Mouse (Mus musculus) lung, postnatal 0 days (tissue): ENCODE measurements around the gene Fam240a. TPM values are rescaled to one million over a fixed set of nuclear protein-coding genes. Genes with fewer than 3 reads are reported as not detected.

Experiments
- ATAC-seq: fragments of 200-750 bp; cut with Nextera tagmentation; 2 replicates; pipeline ENCODE4 v1.8.0; 2017; ENCODE audit warnings: moderate library complexity
- DNase-seq: peaks from one replicate; pipeline ENCODE4 v3.0.0-alpha.2; 2016; ENCODE audit warnings: low spot score
- H3K27ac ChIP-seq: fragments of 300-500 bp; sonication (generic); 2 replicates; pipeline ENCODE4 v1.5.1; 2014; ENCODE audit warnings: antibody characterized with exemption, mild to moderate bottlenecking, low read length, mixed read lengths
- H3K27me3 ChIP-seq: fragments of 300-500 bp; sonication (generic); replicated peaks from 2 replicates; pipeline ENCODE4 v1.6.1; 2014; ENCODE audit warnings: low read length, mixed read lengths; ENCODE audit not compliant: insufficient read depth
- H3K36me3 ChIP-seq: fragments of 300-500 bp; sonication (generic); 2 replicates; pipeline ENCODE4 v1.6.1; 2014; ENCODE audit warnings: low read length, mixed read lengths; ENCODE audit not compliant: insufficient read depth
- H3K4me1 ChIP-seq: fragments of 300-500 bp; sonication (generic); 2 replicates; pipeline ENCODE4 v1.6.1; 2014; ENCODE audit warnings: antibody characterized with exemption, low read depth, low read length, mixed read lengths; ENCODE audit not compliant: insufficient read depth
- H3K4me2 ChIP-seq: fragments of 300-500 bp; sonication (generic); replicated peaks from 2 replicates; pipeline ENCODE4 v1.6.1; 2014; ENCODE audit warnings: low read depth, mild to moderate bottlenecking, low read length, moderate library complexity, mixed read lengths
- H3K4me3 ChIP-seq: fragments of 300-500 bp; sonication (generic); 2 replicates; pipeline ENCODE4 v1.5.1; 2014; ENCODE audit warnings: low read depth, low read length
- H3K9ac ChIP-seq: fragments of 300-500 bp; sonication (generic); replicated peaks from 2 replicates; pipeline ENCODE4 v1.6.1; 2014; ENCODE audit warnings: low read depth, mild to moderate bottlenecking
- H3K9me3 ChIP-seq: fragments of 300-500 bp; sonication (generic); 2 replicates; pipeline ENCODE4 v1.6.1; 2016; ENCODE audit warnings: low read length, mixed read lengths
- CTCF ChIP-seq: IDR thresholded peaks from 2 replicates; pipeline ENCODE4 v1.5.1; 2016; ENCODE audit warnings: antibody characterized with exemption, mild to moderate bottlenecking
- EP300 ChIP-seq: IDR thresholded peaks from 2 replicates; pipeline ENCODE4 v1.6.1; 2016; ENCODE audit warnings: antibody characterized with exemption, mild to moderate bottlenecking, control low read depth
- WGBS: fragments of 180-500 bp; shearing (Covaris S2); extraction: QIAGEN DNeasy Blood & Tissue Kit; methylation state at CpG from one replicate; pipeline ENCODE4 v1.1.7; 2014; 5-methylcytosine and 5-hydroxymethylcytosine counted together
- polyA plus RNA-seq: library from polyadenylated mRNA; unstranded; fragments of >200 nt; fragmentation: Nextera tagmentation; extraction: Ambion mirVana; gene quantifications from 2 replicates; pipeline ENCODE4 v1.2.1, GENCODE M21; 2015

The Fam240a gene
- polyA plus RNA-seq, 1 experiment from 2014 or later, result not detected

DNA sequence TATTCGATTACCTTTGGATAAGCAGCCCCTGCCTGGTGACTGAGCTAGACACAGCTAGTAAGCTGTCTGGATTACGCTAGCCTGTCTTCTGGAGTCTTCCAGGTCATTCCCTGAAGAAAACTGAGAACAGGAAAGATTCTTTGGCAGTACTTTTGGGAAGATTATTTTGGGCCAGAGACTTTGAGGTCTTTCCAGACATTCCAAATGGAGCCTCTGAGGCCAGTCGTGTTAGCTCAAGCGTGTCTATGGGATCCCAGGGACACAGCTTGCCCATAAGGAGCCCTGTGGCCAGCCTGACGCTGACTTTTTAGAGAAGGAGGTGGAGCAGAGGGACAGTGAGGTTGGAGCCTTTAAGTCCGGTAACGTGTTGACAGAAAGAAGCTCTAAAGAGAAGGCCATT, 19.3 kb upstream of the Fam240a start:
- H3K4me3 ChIP-seq, result no peak overlapping the region
- no peaks in the 10 kb centered on the region for H3K9me3 ChIP-seq
- ATAC-seq, result no peak
- DNase-seq, result no peak
- H3K9ac ChIP-seq, result no peak overlapping the region
- 68% methylated on average over 7 of the region's 7 CpGs for WGBS
- no peak overlapping the region for H3K27ac ChIP-seq
- no peaks in the 10 kb centered on the region for H3K27me3 ChIP-seq
- H3K4me2 ChIP-seq, result no peak overlapping the region
- no peaks in the 10 kb centered on the region for H3K4me1 ChIP-seq
- TF ChIP-seq EP300, result no peak
- no peak for TF ChIP-seq CTCF
- no peaks in the 10 kb centered on the region for H3K36me3 ChIP-seq

- TF ChIP-seq EP300, result no peak
- no peak for TF ChIP-seq CTCF
- DNase-seq, result no peak
- 79% methylated on average over 12 of the region's 12 CpGs for WGBS
- Histone ChIP-seq H3K27ac (no peak overlapping the region), H3K4me3 (no peak overlapping the region), H3K36me3 (no peaks in the 10 kb centered on the region), H3K4me1 (no peaks in the 10 kb centered on the region), H3K27me3 (no peaks in the 10 kb centered on the region), H3K9me3 (no peaks in the 10 kb centered on the region), H3K9ac (no peak overlapping the region), H3K4me2 (no peak overlapping the region)
- ATAC-seq, result no peak
Observed at GRCm38 (mm10) chr9:110933850-110934437, 17.3 kb upstream of the Fam240a start.

GRCm38 (mm10) chr9:110931573-110931972, 14.9 kb upstream of the Fam240a start:
- no peak overlapping the region for H3K4me3 ChIP-seq
- no peak overlapping the region for H3K4me2 ChIP-seq
- no peaks in the 10 kb centered on the region for H3K27me3 ChIP-seq
- DNase-seq (no peak), ATAC-seq (no peak)
- 67% methylated on average over 6 of the region's 6 CpGs for WGBS
- TF ChIP-seq EP300 (no peak), CTCF (no peak)
- no peak overlapping the region for H3K27ac ChIP-seq
- H3K9me3 ChIP-seq, result no peaks in the 10 kb centered on the region
- no peaks in the 10 kb centered on the region for H3K4me1 ChIP-seq
- H3K9ac ChIP-seq, result no peak overlapping the region
- no peaks in the 10 kb centered on the region for H3K36me3 ChIP-seq

- TF ChIP-seq EP300 (no peak), CTCF (peak; percentile 95)
Observed at GRCm38 (mm10) chr9:110922759-110923158, 6.1 kb upstream of the Fam240a start.

DNA sequence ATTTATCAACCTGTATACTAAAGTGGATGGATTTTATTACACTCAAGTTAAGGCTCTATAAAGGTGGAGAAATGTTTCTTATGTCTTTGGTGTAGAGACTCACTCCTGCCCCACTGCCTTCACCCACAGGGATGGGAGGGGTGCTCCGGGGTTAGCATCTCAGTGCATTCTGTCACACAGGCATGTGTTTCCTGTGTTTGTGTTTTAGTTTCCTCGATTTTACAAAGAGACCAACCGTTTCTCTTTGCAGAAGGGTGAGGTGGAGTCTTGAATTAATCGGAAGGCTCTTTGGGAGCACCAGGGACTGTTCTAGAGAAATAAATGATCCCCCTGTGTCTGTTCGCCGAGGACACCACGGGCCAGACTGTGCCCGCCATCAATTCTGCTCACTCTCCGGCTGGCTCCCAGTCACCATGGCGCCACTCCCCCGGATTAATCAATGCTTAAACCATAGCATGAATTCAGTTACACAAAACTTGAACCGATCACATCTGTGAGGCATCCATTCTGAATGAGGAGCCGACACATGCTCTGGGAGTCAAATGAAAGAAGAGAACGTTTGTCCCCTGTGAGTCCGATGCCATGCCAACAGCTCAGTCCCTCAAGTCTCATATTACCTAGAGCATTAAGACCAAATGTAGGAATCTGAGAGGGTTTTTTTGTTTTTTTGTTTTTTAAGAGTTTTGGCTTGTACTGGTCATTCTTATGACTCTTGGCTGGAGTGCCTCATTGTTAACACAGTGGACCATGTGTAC, 4.2 kb upstream of the Fam240a start:
- no peaks in the 10 kb centered on the region for H3K27me3 ChIP-seq
- TF ChIP-seq CTCF (no peak), EP300 (0 out of 2 replicates have a peak, but pooled peaks have one; percentile 27)
- H3K4me1 ChIP-seq, result no peaks in the 10 kb centered on the region
- no peak overlapping the region for H3K9ac ChIP-seq
- DNase-seq (peak; percentile 46), ATAC-seq (peak; percentile 76)
- no peak overlapping the region for H3K4me2 ChIP-seq
- 50% methylated on average over 15 of the region's 15 CpGs for WGBS
- peak overlapping the region; percentile 43; the same call in 1 of the 2 replicates for H3K27ac ChIP-seq
- no peaks in the 10 kb centered on the region for H3K9me3 ChIP-seq
- no peaks in the 10 kb centered on the region for H3K36me3 ChIP-seq
- no peak overlapping the region for H3K4me3 ChIP-seq

More at GRCm38 (mm10) chr9:110922759-110923158, 6.1 kb upstream of the Fam240a start:
- peak; percentile 77 for DNase-seq
- Histone ChIP-seq H3K9ac (no peak overlapping the region), H3K9me3 (no peaks in the 10 kb centered on the region), H3K27ac (no peak overlapping the region), H3K4me3 (no peak overlapping the region), H3K4me1 (no peaks in the 10 kb centered on the region), H3K36me3 (no peaks in the 10 kb centered on the region), H3K4me2 (no peak overlapping the region), H3K27me3 (no peaks in the 10 kb centered on the region)
- ATAC-seq, result no peak
- WGBS, result 14% methylated on average over 7 of the region's 7 CpGs

GRCm38 (mm10) chr9:110915466-110915865, 1.2 kb downstream of the Fam240a start:
- no peaks in the 10 kb centered on the region for H3K9me3 ChIP-seq
- H3K4me1 ChIP-seq, result no peaks in the 10 kb centered on the region
- H3K36me3 ChIP-seq, result no peaks in the 10 kb centered on the region
- no peak overlapping the region for H3K4me2 ChIP-seq
- H3K4me3 ChIP-seq, result no peak overlapping the region
- DNase-seq (no peak), ATAC-seq (no peak)
- H3K27me3 ChIP-seq, result no peaks in the 10 kb centered on the region
- WGBS, result 46% methylated on average over 8 of the region's 8 CpGs
- no peak overlapping the region for H3K9ac ChIP-seq
- H3K27ac ChIP-seq, result no peak overlapping the region
- TF ChIP-seq CTCF, result no peak
- no peak for TF ChIP-seq EP300
